Mouse (Mus musculus) ES-Bruce4 (cell line): Measurements from ENCODE around the gene Casc1. TPM values are rescaled to one million over a fixed set of nuclear protein-coding genes. Genes with fewer than 3 reads are reported as not detected.

Source experiments
- H3K27ac ChIP-seq: 2 replicates; pipeline ENCODE4 v1.5.1; 2012; ENCODE audit warnings: low read length, inconsistent platforms; ENCODE audit not compliant: insufficient read depth
- H3K27me3 ChIP-seq: 2 replicates; pipeline ENCODE4 v1.6.1; 2012; ENCODE audit warnings: mild to moderate bottlenecking, low read length, inconsistent platforms; ENCODE audit not compliant: control insufficient read depth, poor library complexity, insufficient read depth, severe bottlenecking
- H3K36me3 ChIP-seq: 2 replicates; pipeline ENCODE4 v1.6.1; 2012; ENCODE audit warnings: inconsistent platforms, mild to moderate bottlenecking, low read length, moderate library complexity; ENCODE audit not compliant: control insufficient read depth, poor library complexity, insufficient read depth, severe bottlenecking
- H3K4me1 ChIP-seq: one replicate; pipeline ENCODE4 v1.8.1; 2011; ENCODE audit warnings: low read length; ENCODE audit not compliant: control insufficient read depth, insufficient read depth
- H3K4me3 ChIP-seq: 2 replicates; pipeline ENCODE4 v1.5.1; 2011; ENCODE audit warnings: low read depth, mild to moderate bottlenecking, low read length
- H3K9ac ChIP-seq: 2 replicates; pipeline ENCODE4 v1.6.1; 2012; ENCODE audit warnings: low read depth, mild to moderate bottlenecking, inconsistent platforms; ENCODE audit not compliant: poor library complexity, severe bottlenecking
- H3K9me3 ChIP-seq: replicated peaks from 2 replicates; pipeline ENCODE4 v1.6.1; 2012; ENCODE audit warnings: mild to moderate bottlenecking, low read length, inconsistent platforms; ENCODE audit not compliant: control insufficient read depth, poor library complexity, insufficient read depth, severe bottlenecking
- CTCF ChIP-seq: IDR thresholded peaks from one replicate; pipeline ENCODE4 v1.8.1; 2011; ENCODE audit warnings: low read depth, low read length
- EP300 ChIP-seq: IDR thresholded peaks from 2 replicates; pipeline ENCODE4 v1.6.1; 2011; ENCODE audit warnings: low read depth, low read length; ENCODE audit not compliant: insufficient read depth
- POLR2A ChIP-seq: IDR thresholded peaks from one replicate; pipeline ENCODE4 v1.8.1; 2011; ENCODE audit warnings: low read length; ENCODE audit not compliant: insufficient read depth
- polyA plus RNA-seq: library from polyadenylated mRNA; stranded (reverse); fragments of >200 nt; gene quantifications from 2 replicates; pipeline ENCODE4 v1.2.4, GENCODE M21; 2011; ENCODE audit warnings: low read depth; ENCODE audit not compliant: missing spikeins, insufficient read depth, insufficient read length

The Casc1 gene
- polyA plus RNA-seq, 1 experiment, result 0.55 TPM

DNA sequence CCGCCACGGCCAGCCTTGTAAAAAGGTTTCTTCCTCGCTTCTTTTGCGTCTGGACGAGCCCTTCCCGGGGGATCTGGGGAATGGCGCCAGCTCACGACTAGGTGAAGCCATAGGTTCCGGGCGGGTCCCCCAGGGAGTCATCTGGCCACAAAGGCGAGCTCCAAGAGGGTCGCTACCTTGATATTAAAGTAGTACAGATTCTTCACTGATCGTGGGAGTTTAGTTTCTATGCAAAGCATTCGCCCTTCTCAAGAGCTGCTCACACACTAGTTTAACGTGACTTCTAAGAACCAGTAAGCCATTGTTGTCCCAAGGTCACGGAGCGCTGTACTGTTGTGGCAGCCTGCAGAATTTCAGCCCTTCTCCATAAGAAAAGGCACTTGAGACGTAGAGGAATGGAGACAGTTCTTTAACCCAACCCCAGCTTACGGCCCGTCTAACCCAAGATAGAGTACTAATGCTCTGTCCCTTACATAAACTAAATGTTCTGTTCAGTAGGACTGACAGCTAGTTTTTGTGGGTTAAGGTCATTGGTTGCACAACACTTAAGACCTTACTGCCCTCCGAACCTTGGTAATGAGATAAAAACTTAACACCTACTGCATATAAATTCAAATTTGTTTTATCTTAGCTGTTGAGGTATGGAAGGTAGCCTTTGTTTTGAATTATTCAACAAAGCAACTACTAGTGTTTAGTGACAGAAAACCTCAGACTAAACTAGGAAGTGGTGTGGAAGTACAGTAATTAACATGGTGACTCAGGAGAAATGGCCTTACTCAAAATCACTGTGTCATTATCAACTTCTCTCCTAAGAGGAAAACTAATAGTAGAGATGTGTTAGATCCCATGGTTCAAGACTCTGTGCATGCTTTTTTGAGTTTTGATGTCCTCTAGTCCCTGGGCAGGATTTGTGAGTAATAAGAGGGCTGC, 836 bp upstream of the Casc1 start:
- peaks cover 3% of the 10 kb centered on the region for H3K36me3 ChIP-seq
- H3K9ac ChIP-seq, result peak overlapping the region; percentile 69
- no peak for TF ChIP-seq EP300
- TF ChIP-seq CTCF, result no peak
- TF ChIP-seq POLR2A, result no peak
- no peaks in the 10 kb centered on the region for H3K9me3 ChIP-seq
- H3K4me1 ChIP-seq, result no peaks in the 10 kb centered on the region
- H3K27ac ChIP-seq, result peak overlapping the region; percentile 81
- H3K27me3 ChIP-seq, result no peaks in the 10 kb centered on the region
- peak overlapping the region; percentile 76 for H3K4me3 ChIP-seq

- TF ChIP-seq POLR2A (no peak), EP300 (no peak), CTCF (no peak)
- no peak overlapping the region for H3K27ac ChIP-seq
- 0 out of 2 replicates have a peak, but pooled peaks cover under 1% of the 10 kb centered on the region for H3K36me3 ChIP-seq
- no peak overlapping the region for H3K9ac ChIP-seq
- no peaks in the 10 kb centered on the region for H3K9me3 ChIP-seq
- no peaks in the 10 kb centered on the region for H3K27me3 ChIP-seq
- peak overlapping the region; percentile 78 for H3K4me3 ChIP-seq
- H3K4me1 ChIP-seq, result no peaks in the 10 kb centered on the region
Observed at GRCm38 (mm10) chr6:145210056-145210680, 637 bp downstream of the Casc1 start.

- no peak overlapping the region for H3K4me3 ChIP-seq
- no peaks in the 10 kb centered on the region for H3K27me3 ChIP-seq
- no peaks in the 10 kb centered on the region for H3K36me3 ChIP-seq
- TF ChIP-seq CTCF, result no peak
- TF ChIP-seq POLR2A, result no peak
- TF ChIP-seq EP300, result no peak
- H3K4me1 ChIP-seq, result no peaks in the 10 kb centered on the region
- no peak overlapping the region for H3K27ac ChIP-seq
- no peaks in the 10 kb centered on the region for H3K9me3 ChIP-seq
- no peak overlapping the region for H3K9ac ChIP-seq
Observed at GRCm38 (mm10) chr6:145205142-145205541, 5.7 kb downstream of the Casc1 start.

GRCm38 (mm10) chr6:145204440-145204839, 6.4 kb downstream of the Casc1 start:
- TF ChIP-seq POLR2A (no peak), EP300 (no peak), CTCF (no peak)
- no peaks in the 10 kb centered on the region for H3K9me3 ChIP-seq
- no peaks in the 10 kb centered on the region for H3K4me1 ChIP-seq
- H3K36me3 ChIP-seq, result no peaks in the 10 kb centered on the region
- no peak overlapping the region for H3K27ac ChIP-seq
- no peaks in the 10 kb centered on the region for H3K27me3 ChIP-seq
- H3K4me3 ChIP-seq, result no peak overlapping the region
- H3K9ac ChIP-seq, result no peak overlapping the region

DNA sequence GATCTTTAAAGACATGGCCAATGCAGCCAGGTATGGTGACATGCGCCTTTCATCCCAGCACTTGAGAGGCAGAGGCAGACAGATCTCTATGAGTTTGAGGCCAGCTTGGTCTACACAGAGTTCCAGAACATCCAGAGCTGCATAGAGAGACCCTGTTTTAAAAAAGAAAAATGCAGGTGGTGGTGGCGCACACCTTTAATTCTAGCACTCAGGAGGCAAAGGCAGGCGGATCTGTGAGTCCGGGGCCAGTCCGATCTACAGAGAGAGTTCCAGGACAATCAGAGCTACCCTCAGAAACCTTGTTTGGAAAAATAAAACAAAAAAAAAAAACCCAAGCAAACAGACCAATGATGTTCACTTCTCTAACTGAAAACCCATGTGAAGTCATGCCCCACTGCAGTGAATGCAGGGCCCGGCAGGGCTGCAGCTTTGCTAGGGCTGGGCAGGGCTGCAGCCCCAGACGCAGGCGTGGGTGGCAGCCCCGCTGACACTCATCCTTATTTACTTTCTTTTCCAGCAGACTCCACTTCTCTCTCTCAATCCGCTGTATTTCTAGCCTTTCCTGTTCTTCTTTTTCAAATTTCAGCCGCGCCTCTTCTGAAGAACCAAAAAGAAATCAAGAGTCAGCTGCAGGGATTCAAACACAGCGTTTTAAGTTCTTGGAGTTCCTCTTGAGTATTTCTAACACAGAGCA, 8.2 kb downstream of the Casc1 start:
- no peaks in the 10 kb centered on the region for H3K4me1 ChIP-seq
- H3K36me3 ChIP-seq, result no peaks in the 10 kb centered on the region
- H3K9ac ChIP-seq, result no peak overlapping the region
- no peaks in the 10 kb centered on the region for H3K27me3 ChIP-seq
- H3K9me3 ChIP-seq, result no peaks in the 10 kb centered on the region
- no peak overlapping the region for H3K27ac ChIP-seq
- no peak for TF ChIP-seq EP300
- TF ChIP-seq CTCF, result no peak
- TF ChIP-seq POLR2A, result no peak
- H3K4me3 ChIP-seq, result no peak overlapping the region
